Mouse (Mus musculus): ENCODE results near the gene Mak.

GRCm38 (mm10) chr13:40982759-40983158 lies 96.7 kb downstream of the Mak start:
- TF ChIP-seq POLR2A (IDR thresholded peaks at IDR 0.05; ENCODE audit: control insufficient read depth, extremely low read depth, insufficient read depth, low read length, poor library complexity) (no peak), CTCF (IDR thresholded peaks at IDR 0.05; ENCODE audit: borderline replicate concordance, control insufficient read depth, extremely low read depth, insufficient read depth, low read length, poor library complexity) (no peak)

Measured in thymus, adult 2 months (tissue).